Mouse (Mus musculus) hindbrain, embryonic 15.5 days (tissue): ENCODE results near the gene BC030499. TPM values are rescaled to one million over a fixed set of nuclear protein-coding genes. Genes with fewer than 3 reads are reported as not detected.

ENCODE experiments used
- ATAC-seq: fragments of 200-750 bp; cut with Nextera tagmentation; 2 replicates; pipeline ENCODE4 v1.8.0; 2017; ENCODE audit warnings: low read depth, moderate number of reproducible peaks, moderate TSS enrichment; ENCODE audit not compliant: low FRiP score
- H3K27ac ChIP-seq: fragments of 300-500 bp; sonication (generic); replicated peaks from 2 replicates; pipeline ENCODE4 v1.5.1; 2015; ENCODE audit warnings: mild to moderate bottlenecking, inconsistent platforms
- H3K27me3 ChIP-seq: fragments of 300-500 bp; sonication (generic); 2 replicates; pipeline ENCODE4 v1.6.1; 2015; ENCODE audit warnings: control low read depth, inconsistent platforms
- H3K36me3 ChIP-seq: fragments of 300-500 bp; sonication (generic); 2 replicates; pipeline ENCODE4 v1.6.1; 2015; ENCODE audit warnings: control low read depth, inconsistent platforms
- H3K4me1 ChIP-seq: fragments of 300-500 bp; sonication (generic); replicated peaks from 2 replicates; pipeline ENCODE4 v1.6.1; 2015; ENCODE audit warnings: control low read depth, inconsistent platforms
- H3K4me2 ChIP-seq: fragments of 300-500 bp; sonication (generic); 2 replicates; pipeline ENCODE4 v1.6.1; 2015; ENCODE audit warnings: moderate library complexity, mild to moderate bottlenecking, inconsistent platforms
- H3K4me3 ChIP-seq: fragments of 300-500 bp; sonication (generic); 2 replicates; pipeline ENCODE4 v1.5.1; 2015; ENCODE audit warnings: mild to moderate bottlenecking, inconsistent platforms
- H3K9ac ChIP-seq: fragments of 300-500 bp; sonication (generic); 2 replicates; pipeline ENCODE4 v1.6.1; 2015; ENCODE audit warnings: inconsistent platforms
- H3K9me3 ChIP-seq: fragments of 300-500 bp; sonication (generic); 2 replicates; pipeline ENCODE4 v1.6.1; 2016; ENCODE audit warnings: control low read depth, inconsistent platforms
- WGBS: fragments of 180-500 bp; shearing (Covaris S2); methylation state at CpG from one replicate; pipeline ENCODE4 v1.1.7; 2015; 5-methylcytosine and 5-hydroxymethylcytosine counted together
- polyA plus RNA-seq: library from polyadenylated mRNA; unstranded; fragments of >200 nt; fragmentation: Nextera tagmentation; extraction: Ambion mirVana; gene quantifications from 2 replicates; pipeline ENCODE4 v1.2.1, GENCODE M21; 2015

The BC030499 gene
- polyA plus RNA-seq = 0.26 and 0.32 TPM in 2 replicates

DNA sequence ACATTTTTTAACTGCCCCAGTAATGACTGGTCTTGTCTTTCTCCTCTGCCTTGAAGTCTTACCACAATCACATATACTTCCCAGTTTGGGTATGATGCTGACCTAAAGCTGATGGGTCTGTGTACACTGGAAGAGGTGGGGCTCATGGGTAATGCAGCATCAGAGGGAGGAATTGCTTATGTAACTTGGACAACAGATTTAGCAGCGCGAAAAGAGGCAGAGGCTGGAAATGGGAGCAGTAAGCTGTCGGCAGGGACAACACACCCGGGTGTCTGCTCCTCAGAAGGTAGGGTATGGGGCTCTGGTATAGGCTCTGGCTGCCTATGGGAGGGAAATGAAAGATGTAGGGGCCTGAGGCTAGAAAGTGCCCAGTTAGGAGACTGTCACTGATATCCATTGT is at the start of gene BC030499:
Gene BC030499 (plus strand): TSS at position 188 of the 400 bp plus-strand sequence.
- no peak within 1 kb of the TSS for H3K4me2 ChIP-seq
- no peak within 1 kb of the TSS for H3K4me3 ChIP-seq
- no peaks in the 10 kb centered on the region for H3K4me1 ChIP-seq
- ATAC-seq = no peak
- H3K9me3 ChIP-seq = no peaks in the 10 kb centered on the region
- WGBS = 94% methylated on average over 4 of the region's 4 CpGs
- peaks cover 62% of the 10 kb centered on the region for H3K36me3 ChIP-seq
- no peaks in the 10 kb centered on the region for H3K27me3 ChIP-seq
- no peak within 1 kb of the TSS for H3K27ac ChIP-seq
- H3K9ac ChIP-seq = no peak within 1 kb of the TSS

DNA sequence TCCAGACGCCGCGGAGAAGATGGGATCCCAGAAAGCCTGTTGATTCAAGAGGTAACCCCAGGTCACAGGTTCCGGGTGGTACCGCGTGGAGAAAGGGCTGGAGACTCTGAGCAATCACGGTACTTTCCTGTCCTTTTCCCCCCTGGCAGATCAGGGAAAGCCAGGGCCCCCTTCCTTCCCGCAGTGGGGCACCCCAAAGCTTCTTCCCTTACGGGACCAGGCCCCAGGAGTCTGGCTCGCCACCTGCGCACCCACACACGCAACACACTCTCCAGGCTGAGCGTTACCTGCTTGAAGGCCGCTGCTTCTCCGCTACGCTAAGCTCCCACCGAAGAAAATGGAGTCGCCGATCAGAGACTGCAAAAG is 45.4 kb upstream of the BC030499 start:
- H3K4me1 ChIP-seq = peaks cover 55% of the 10 kb centered on the region
- peak overlapping the region; percentile 100 for H3K27ac ChIP-seq
- H3K36me3 ChIP-seq = 0 out of 2 replicates have a peak, but pooled peaks cover 5% of the 10 kb centered on the region
- H3K4me3 ChIP-seq = peak overlapping the region; percentile 99
- WGBS = 0% methylated on average over 19 of the region's 19 CpGs
- H3K9me3 ChIP-seq = no peaks in the 10 kb centered on the region
- peak overlapping the region; percentile 73 for H3K4me2 ChIP-seq
- peak; percentile 43; the same call in 1 of the 2 replicates for ATAC-seq
- no peaks in the 10 kb centered on the region for H3K27me3 ChIP-seq
- H3K9ac ChIP-seq = peak overlapping the region; percentile 93

DNA sequence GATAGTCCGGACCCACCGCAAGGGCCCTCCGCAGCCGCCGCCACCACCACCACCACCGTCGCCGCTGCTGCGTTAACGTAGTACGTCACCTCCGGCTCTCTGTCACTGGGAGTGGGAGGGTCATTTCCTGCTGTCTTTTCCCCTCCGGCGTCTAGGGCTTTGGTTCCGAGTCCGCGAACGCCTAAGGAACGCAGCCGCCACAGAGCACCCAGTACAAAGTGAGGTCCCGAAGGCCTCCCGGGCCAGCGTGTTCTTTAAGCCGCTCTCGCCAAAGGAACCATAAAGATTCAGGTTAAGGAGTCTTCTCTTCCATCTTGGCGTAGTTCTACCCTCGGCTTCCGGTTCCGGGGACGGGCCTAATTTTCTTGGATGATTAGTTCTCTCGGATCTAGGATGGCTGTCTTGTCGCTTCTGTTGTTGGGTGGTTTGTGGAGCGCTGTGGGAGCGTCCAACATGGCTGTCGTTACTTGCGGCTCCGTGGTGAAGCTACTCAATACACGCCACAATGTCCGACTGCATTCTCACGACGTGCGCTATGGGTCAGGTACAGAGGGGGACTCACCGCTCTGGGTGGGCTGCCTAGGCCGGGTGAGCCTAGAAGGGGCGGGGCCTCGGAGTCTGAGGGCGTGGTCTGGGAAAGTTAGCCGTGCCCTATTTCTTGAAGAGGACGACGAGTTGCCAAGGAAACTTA is 44.9 kb upstream of the BC030499 start, which contains the start of the genes Sdf2 and Supt6:
Gene Sdf2 (plus strand): TSS at position 120 of the 691 bp plus-strand sequence.
Gene Supt6 (minus strand): TSS at position 361 of the 691 bp plus-strand sequence.
- peak; percentile 94 for ATAC-seq
- H3K4me1 ChIP-seq = peaks cover 55% of the 10 kb centered on the region

DNA sequence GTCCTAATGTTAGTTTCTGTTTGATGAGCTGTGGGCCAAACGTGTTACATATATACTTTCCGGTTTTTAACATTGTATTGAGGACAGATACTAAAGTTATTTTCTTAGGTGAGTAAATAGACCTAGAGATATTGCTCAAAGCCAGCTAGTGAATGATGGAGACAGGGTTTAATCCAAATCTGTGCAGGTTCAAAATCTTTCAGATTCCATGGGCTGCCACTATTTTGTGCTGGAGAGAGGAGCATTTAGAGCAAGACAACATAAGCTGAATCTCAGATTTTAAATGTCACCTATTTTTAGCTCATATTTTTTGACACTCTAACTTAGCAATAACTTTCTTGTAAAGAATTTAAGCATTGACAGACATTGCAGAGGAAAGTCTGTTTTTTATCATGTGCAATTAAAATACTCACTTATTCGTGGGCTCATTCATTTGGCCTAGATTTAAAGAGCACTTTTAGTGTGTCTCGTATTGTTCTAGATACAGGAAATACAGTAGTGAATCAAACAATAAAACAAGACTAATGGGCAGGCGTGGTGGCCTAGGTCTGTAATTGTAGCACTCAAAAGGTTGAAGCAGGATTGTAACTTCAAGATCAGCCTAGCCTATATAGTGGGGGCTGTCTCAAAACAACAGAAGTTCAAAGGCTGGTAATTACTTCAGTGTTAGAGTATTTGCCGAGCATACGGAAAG is 44.2 kb upstream of the BC030499 start:
- peaks cover 55% of the 10 kb centered on the region for H3K4me1 ChIP-seq
- H3K36me3 ChIP-seq = peaks cover 7% of the 10 kb centered on the region; the same call in 1 of the 2 replicates
- WGBS = 54% methylated on average over 7 of the region's 7 CpGs
- H3K9ac ChIP-seq = peak overlapping the region; percentile 93
- peak overlapping the region; percentile 73 for H3K4me2 ChIP-seq
- H3K9me3 ChIP-seq = no peaks in the 10 kb centered on the region
- H3K4me3 ChIP-seq = peak overlapping the region; percentile 99
- H3K27me3 ChIP-seq = no peaks in the 10 kb centered on the region
- H3K27ac ChIP-seq = peak overlapping the region; percentile 100
- no peak for ATAC-seq

More for the DNA sequence above, 44.9 kb upstream of the BC030499 start, which contains the start of the genes Sdf2 and Supt6:
- Histone ChIP-seq H3K4me2 (peak within 1 kb of the TSS; percentile 73), H3K9me3 (no peaks in the 10 kb centered on the region), H3K9ac (peak within 1 kb of the TSS; percentile 93), H3K36me3 (peaks cover 2% of the 10 kb centered on the region; the same call in 1 of the 2 replicates), H3K27ac (peak within 1 kb of the TSS; percentile 100), H3K4me3 (peak within 1 kb of the TSS; percentile 99), H3K27me3 (no peaks in the 10 kb centered on the region)
- under 1% methylated on average over 50 of the region's 50 CpGs for WGBS

DNA sequence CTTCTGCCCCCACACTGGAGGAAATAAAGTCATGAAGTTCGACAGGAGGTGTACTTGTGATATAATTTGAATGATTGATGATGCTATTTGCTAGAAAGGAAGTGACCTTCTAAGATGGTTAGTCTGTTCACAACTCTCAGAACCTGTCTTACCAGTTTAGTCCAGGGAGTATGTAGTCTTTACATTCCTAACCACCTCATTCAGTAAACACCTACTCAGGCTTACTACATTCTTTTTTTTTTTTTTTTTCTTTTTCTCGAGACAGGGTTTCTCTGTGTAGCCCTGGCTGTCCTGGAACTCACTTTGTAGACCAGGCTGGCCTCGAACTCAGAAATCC is 43.7 kb upstream of the BC030499 start:
- H3K4me1 ChIP-seq = peaks cover 55% of the 10 kb centered on the region
- H3K27ac ChIP-seq = no peak overlapping the region
- H3K9ac ChIP-seq = peak overlapping the region; percentile 93; the same call in 1 of the 2 replicates
- no peak for ATAC-seq
- no peaks in the 10 kb centered on the region for H3K27me3 ChIP-seq
- H3K4me3 ChIP-seq = peak overlapping the region; percentile 99
- H3K9me3 ChIP-seq = no peaks in the 10 kb centered on the region
- H3K4me2 ChIP-seq = peak overlapping the region; percentile 73
- H3K36me3 ChIP-seq = peaks cover 12% of the 10 kb centered on the region
- 66% methylated on average over 3 of the region's 3 CpGs for WGBS

DNA sequence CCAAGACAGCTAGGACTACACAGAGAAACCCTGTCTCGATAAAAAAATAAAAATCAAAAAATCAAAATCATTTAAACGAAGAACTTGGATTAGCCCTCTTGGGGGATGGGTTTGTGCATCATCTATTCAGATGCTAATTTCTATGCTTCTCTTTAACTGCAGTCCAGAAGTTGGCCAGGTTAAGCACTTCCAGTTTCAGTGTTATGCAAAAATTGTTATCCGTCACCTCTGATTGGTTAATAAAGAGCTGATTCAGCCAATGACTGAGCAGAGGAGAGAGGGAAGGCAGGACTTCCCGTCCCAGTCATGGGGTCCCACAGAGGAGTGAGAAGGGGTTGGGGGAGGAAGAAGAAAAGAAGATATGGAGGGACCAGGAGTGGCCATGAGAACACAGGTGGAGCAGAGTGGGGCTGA is 42.9 kb upstream of the BC030499 start:
- Histone ChIP-seq H3K4me2 (peak overlapping the region; percentile 17; the same call in 1 of the 2 replicates), H3K27me3 (no peaks in the 10 kb centered on the region), H3K4me3 (no peak overlapping the region), H3K9ac (no peak overlapping the region), H3K9me3 (no peaks in the 10 kb centered on the region), H3K4me1 (peaks cover 51% of the 10 kb centered on the region), H3K36me3 (peaks cover 19% of the 10 kb centered on the region), H3K27ac (no peak overlapping the region)
- 60% methylated on average over 4 of the region's 4 CpGs for WGBS
- no peak for ATAC-seq

DNA sequence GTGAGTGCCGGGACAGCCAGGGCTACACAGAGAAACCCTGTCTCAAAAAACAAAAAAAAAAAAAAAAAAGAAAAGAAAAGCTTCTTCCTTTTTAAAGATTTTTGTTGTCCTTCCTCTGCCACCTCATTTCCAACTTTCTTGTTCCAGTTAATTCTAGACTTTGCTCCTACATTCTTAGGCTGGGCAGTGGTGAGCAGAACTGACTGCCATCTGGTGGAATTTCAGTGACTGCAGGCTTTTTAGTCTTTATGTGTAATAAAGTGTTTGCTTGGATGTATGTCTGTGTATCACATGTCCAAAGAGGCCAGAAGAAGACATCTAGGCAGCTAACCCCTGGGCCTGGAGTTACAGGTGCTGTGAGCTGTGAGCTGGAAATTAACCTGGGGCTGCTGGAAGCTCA is 34.0 kb upstream of the BC030499 start:
- H3K9me3 ChIP-seq = no peaks in the 10 kb centered on the region
- H3K4me2 ChIP-seq = no peak overlapping the region
- H3K9ac ChIP-seq = no peak overlapping the region
- H3K27me3 ChIP-seq = no peaks in the 10 kb centered on the region
- no peak overlapping the region for H3K4me3 ChIP-seq
- WGBS = 94% methylated on average over 1 of the region's 1 CpGs
- ATAC-seq = no peak
- no peaks in the 10 kb centered on the region for H3K4me1 ChIP-seq
- H3K36me3 ChIP-seq = peaks cover 30% of the 10 kb centered on the region
- no peak overlapping the region for H3K27ac ChIP-seq

DNA sequence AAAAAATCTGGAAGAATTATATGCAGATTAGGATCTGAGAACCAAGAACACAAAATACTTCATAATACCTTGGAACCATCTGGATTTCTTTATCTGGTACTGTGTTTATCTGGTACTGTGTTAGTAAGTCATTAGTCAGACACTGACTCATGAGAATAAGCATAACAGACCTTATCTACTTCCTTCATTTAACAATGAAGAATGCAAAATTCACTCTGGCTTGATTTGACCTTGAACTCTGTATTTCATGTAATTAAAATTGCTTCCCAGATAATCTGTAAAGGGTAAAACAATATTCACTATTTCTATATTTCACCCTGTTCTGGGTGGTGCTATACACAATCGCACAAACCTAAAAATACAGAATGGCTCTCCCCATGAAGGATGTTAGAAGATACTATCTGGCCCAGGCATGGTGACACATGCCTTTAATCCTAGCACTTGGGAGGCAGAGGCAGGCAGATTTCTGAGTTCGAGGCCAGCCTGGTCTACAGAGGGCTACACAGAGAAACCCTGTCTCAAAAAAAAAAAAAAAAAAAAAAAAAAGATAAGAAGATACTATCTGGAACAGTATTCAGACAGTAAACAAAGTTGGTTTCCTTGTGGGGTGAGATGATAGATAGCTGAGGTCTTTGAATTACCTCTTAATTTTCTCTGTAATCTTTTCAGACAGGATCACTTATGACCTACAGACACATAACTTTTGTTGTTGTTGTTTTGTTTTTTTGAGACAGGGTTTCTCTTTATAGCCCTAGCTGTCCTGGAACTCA is 30.0 kb upstream of the BC030499 start:
- Histone ChIP-seq H3K4me3 (peak overlapping the region; percentile 73), H3K9me3 (no peaks in the 10 kb centered on the region), H3K4me1 (peaks cover 18% of the 10 kb centered on the region), H3K27me3 (no peaks in the 10 kb centered on the region), H3K27ac (no peak overlapping the region), H3K4me2 (peak overlapping the region; percentile 73), H3K9ac (no peak overlapping the region), H3K36me3 (peaks cover 23% of the 10 kb centered on the region)
- ATAC-seq = no peak
- 95% methylated on average over 2 of the region's 2 CpGs for WGBS

DNA sequence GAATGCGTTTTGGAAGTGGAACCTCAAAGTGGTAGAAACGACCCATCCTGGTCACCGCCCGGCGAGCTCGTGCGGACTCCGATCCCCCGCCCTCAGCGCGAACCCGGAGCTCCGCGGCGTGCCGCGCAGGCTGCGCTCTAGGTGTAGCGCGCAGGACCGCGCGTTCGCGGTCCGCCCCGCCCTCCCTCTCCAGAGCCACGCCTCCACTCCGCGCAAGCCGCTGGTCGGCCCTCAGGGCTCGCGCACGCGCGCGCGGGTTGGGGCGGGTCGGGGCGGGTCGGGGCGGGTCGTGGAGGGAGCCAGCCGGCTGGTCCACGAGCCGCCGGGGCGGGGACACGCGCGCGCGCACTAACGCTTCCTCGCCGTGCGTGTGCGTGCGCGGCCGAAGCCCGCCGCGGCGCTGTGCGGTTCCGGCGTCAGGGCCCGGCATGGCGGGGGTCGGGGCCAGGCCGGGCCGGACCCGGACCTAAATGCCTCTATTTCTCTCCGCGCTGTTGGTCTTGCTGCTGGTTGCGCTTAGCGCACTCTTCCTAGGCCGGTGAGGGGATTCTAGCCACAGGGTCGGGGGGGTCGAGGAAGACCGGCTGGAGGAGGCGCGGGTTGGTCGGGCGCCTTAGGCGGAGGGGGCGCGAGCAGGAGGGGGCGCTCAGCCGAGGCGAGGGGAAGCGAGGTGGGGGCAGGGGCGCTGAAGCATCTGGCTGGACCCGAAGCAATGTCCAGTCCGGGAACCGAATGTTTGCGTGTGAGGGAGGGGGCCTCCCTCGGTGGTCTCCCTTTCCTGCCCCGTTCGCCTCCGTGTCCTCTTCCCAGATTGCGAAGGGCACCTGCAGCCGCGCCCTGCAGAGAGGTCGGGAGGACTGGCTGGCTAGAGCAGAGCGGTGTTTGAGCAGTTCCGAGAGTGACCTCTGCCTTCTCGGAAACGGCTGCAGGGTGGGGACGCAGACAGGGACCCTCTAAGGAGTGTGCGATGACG is 29.0 kb upstream of the BC030499 start, which contains the start of gene 2610507B11Rik:
Gene 2610507B11Rik (plus strand): TSS at position 373 of the 973 bp plus-strand sequence.
- under 1% methylated on average over 112 of the region's 115 CpGs for WGBS
- H3K4me1 ChIP-seq = peaks cover 18% of the 10 kb centered on the region
- H3K4me2 ChIP-seq = peak within 1 kb of the TSS; percentile 73
- no peaks in the 10 kb centered on the region for H3K27me3 ChIP-seq
- peaks cover 31% of the 10 kb centered on the region for H3K36me3 ChIP-seq
- H3K9ac ChIP-seq = peak within 1 kb of the TSS; percentile 76
- peak within 1 kb of the TSS; percentile 84 for H3K27ac ChIP-seq
- no peaks in the 10 kb centered on the region for H3K9me3 ChIP-seq
- peak; percentile 98 for ATAC-seq
- peak within 1 kb of the TSS; percentile 73 for H3K4me3 ChIP-seq

DNA sequence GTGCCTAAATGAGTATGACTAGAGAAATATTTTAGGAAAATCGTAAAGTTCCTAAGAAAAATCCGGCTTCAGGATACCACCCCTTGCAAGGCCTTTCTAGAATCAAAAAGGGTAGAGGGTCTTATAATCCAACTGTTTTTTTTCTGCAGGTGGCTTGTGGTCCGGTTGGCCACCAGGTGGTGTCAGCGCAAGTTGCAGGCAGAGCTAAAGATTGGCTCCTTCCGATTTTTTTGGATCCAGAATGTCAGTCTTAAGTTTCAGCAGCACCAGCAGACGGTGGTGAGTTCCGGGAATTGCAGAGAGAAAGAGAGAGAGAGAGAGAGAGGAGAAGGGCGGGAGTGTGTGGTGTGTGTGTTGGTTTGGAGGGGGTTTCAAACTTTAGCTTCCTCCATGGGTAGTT is 28.1 kb upstream of the BC030499 start:
- Histone ChIP-seq H3K9me3 (no peaks in the 10 kb centered on the region), H3K4me2 (peak overlapping the region; percentile 73), H3K4me1 (peaks cover 18% of the 10 kb centered on the region), H3K36me3 (peaks cover 39% of the 10 kb centered on the region), H3K27ac (peak overlapping the region; percentile 84; the same call in 1 of the 2 replicates), H3K4me3 (peak overlapping the region; percentile 73), H3K9ac (peak overlapping the region; percentile 76; the same call in 1 of the 2 replicates), H3K27me3 (no peaks in the 10 kb centered on the region)
- no peak for ATAC-seq
- WGBS = 3% methylated on average over 8 of the region's 8 CpGs

DNA sequence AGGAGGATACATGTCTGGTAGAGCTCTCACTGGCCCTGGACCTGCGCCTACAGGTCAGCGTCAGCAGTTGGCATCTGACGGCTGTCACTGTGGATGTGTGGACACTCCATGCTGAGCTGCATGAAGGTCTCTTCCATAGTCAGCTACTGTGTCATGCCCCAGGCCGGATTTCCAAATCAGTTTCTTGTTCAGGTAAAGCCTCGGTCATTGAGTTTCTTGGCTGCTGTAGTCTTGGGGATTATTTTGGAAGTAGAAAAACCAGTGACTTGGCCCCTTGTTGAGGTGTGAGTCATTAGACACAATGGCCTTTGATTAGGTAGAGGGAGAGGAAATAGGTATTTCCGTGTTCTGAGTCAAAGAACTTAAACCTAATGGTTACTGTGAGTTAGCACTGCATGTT is 25.1 kb upstream of the BC030499 start:
- WGBS = 95% methylated on average over 6 of the region's 6 CpGs

More for the DNA sequence above, 25.1 kb upstream of the BC030499 start:
- no peak for ATAC-seq
- H3K27me3 ChIP-seq = no peaks in the 10 kb centered on the region
- no peak overlapping the region for H3K27ac ChIP-seq
- no peak overlapping the region for H3K4me3 ChIP-seq
- no peak overlapping the region for H3K4me2 ChIP-seq
- no peak overlapping the region for H3K9ac ChIP-seq
- H3K9me3 ChIP-seq = no peaks in the 10 kb centered on the region
- H3K4me1 ChIP-seq = peaks cover 18% of the 10 kb centered on the region
- peaks cover 59% of the 10 kb centered on the region for H3K36me3 ChIP-seq
